In genomic region chr16:13232043-13232442, GRCm38 (mm10) we compare ENCODE assay signal across 24 mouse cellular contexts. TPM values are rescaled to one million over a fixed set of nuclear protein-coding genes. Genes with fewer than 3 reads are reported as not detected.
A peak's percentile ranks its signal among the peaks of the same experiment; 100 is the strongest.
DNase-seq lines count a peak whose midpoint lies in the region; ATAC-seq and TF ChIP-seq lines count a peak whose summit lies in the region.
"Had no signal": no experiment of that assay in that cellular context is flagged by ENCODE, and none has a peak within 500 bp of the region (broad histone marks: within the 10 kb centered on the region; RNA-seq: fewer than 3 reads in every experiment).

No protein-coding gene starts in this region.

- no peak overlapping the region for H3K4me2 ChIP-seq in intestine, embryonic 15.5 days (replicated peaks)
- no peak overlapping the region for H3K4me2 ChIP-seq in intestine, embryonic 16.5 days (ENCODE audit: low read depth, low read length)
- H3K4me2 ChIP-seq in lung, embryonic 16.5 days (ENCODE audit: low read depth, low read length), result no peak overlapping the region
- H3K4me2 ChIP-seq: forebrain, embryonic 13.5 days; heart, embryonic 12.5 days; liver, embryonic 13.5 days; neural tube, embryonic 13.5 days had no signal

- no peaks in the 10 kb centered on the region for H3K27me3 ChIP-seq in heart, adult 2 months (ENCODE audit: control insufficient read depth, insufficient read depth, low read length)
- no peaks in the 10 kb centered on the region for H3K27me3 ChIP-seq in heart, embryonic 10.5 days (ENCODE audit: insufficient read depth, poor library complexity, severe bottlenecking)
- H3K27me3 ChIP-seq in intestine, embryonic 15.5 days (replicated peaks), result no peaks in the 10 kb centered on the region
- no peaks in the 10 kb centered on the region for H3K27me3 ChIP-seq in intestine, embryonic 16.5 days (replicated peaks; ENCODE audit: control insufficient read depth, insufficient read depth, low read length)
- no peaks in the 10 kb centered on the region for H3K27me3 ChIP-seq in lung, embryonic 16.5 days (ENCODE audit: control insufficient read depth, insufficient read depth, low read depth, low read length)
- H3K27me3 ChIP-seq: forebrain, embryonic 13.5 days; heart, embryonic 12.5 days; liver, embryonic 13.5 days; neural tube, embryonic 13.5 days had no signal

- TF ChIP-seq EP300 in heart, adult 2 months (IDR thresholded peaks at IDR 0.05; ENCODE audit: insufficient read depth, low read depth, low read length), result no peak

- peaks cover 13% of the 10 kb centered on the region for H3K4me1 ChIP-seq in heart, adult 2 months (ENCODE audit: control insufficient read depth, insufficient read depth, low read length)
- no peaks in the 10 kb centered on the region; the same call in 1 of the 2 replicates for H3K4me1 ChIP-seq in heart, embryonic 10.5 days
- peaks cover 13% of the 10 kb centered on the region; the same call in 1 of the 2 replicates for H3K4me1 ChIP-seq in intestine, embryonic 15.5 days (replicated peaks)
- peaks cover 8% of the 10 kb centered on the region for H3K4me1 ChIP-seq in intestine, embryonic 16.5 days (ENCODE audit: control insufficient read depth, insufficient read depth, low read length)
- peaks cover 2% of the 10 kb centered on the region; the same call in 1 of the 2 replicates for H3K4me1 ChIP-seq in lung, embryonic 16.5 days (replicated peaks; ENCODE audit: control insufficient read depth, insufficient read depth, low read length)
- H3K4me1 ChIP-seq: forebrain, embryonic 13.5 days; liver, embryonic 13.5 days; neural tube, embryonic 13.5 days had no signal

- TF ChIP-seq CTCF in heart, adult 2 months (IDR thresholded peaks at IDR 0.05), result no peak

- no peaks in the 10 kb centered on the region for H3K9me3 ChIP-seq in heart, embryonic 10.5 days
- no peaks in the 10 kb centered on the region for H3K9me3 ChIP-seq in intestine, embryonic 15.5 days
- no peaks in the 10 kb centered on the region for H3K9me3 ChIP-seq in intestine, embryonic 16.5 days (ENCODE audit: control insufficient read depth, low read length)
- H3K9me3 ChIP-seq in lung, embryonic 16.5 days (ENCODE audit: control insufficient read depth, low read length), result no peaks in the 10 kb centered on the region
- H3K9me3 ChIP-seq: forebrain, embryonic 13.5 days; heart, embryonic 12.5 days; liver, embryonic 13.5 days; midbrain, embryonic 10.5 days; neural tube, embryonic 13.5 days had no signal

- 59% methylated on average over 7 of the region's 7 CpGs for WGBS in heart, adult 2 months
- WGBS in heart, embryonic 10.5 days, result 82% methylated on average over 7 of the region's 7 CpGs
- 70% methylated on average over 7 of the region's 7 CpGs for WGBS in intestine, embryonic 15.5 days
- WGBS in intestine, embryonic 16.5 days, result 71% methylated on average over 7 of the region's 7 CpGs
- WGBS in lung, embryonic 16.5 days, result 59% methylated on average over 7 of the region's 7 CpGs

- ATAC-seq in intestine, embryonic 15.5 days, result no peak
- ATAC-seq in intestine, embryonic 16.5 days, result no peak
- peak; percentile 66 for ATAC-seq in lung, embryonic 16.5 days (ENCODE audit: low read depth)
- ATAC-seq: forebrain, embryonic 13.5 days; hindbrain, postnatal 0 days; midbrain, embryonic 16.5 days had no signal

- no peaks in the 10 kb centered on the region; the same call in 1 of the 2 replicates for H3K36me3 ChIP-seq in heart, adult 2 months (ENCODE audit: control insufficient read depth, insufficient read depth, low read length)
- H3K36me3 ChIP-seq in heart, embryonic 10.5 days, result no peaks in the 10 kb centered on the region
- H3K36me3 ChIP-seq in intestine, embryonic 15.5 days, result no peaks in the 10 kb centered on the region
- H3K36me3 ChIP-seq in intestine, embryonic 16.5 days (ENCODE audit: control insufficient read depth, insufficient read depth, low read length), result no peaks in the 10 kb centered on the region
- H3K36me3 ChIP-seq in lung, embryonic 16.5 days (ENCODE audit: control insufficient read depth, insufficient read depth, low read length), result no peaks in the 10 kb centered on the region
- H3K36me3 ChIP-seq: heart, embryonic 12.5 days; liver, embryonic 13.5 days; midbrain, embryonic 10.5 days; neural tube, embryonic 13.5 days had no signal

- H3K4me3 ChIP-seq in heart, adult 2 months, result no peak overlapping the region
- H3K4me3 ChIP-seq in heart, embryonic 10.5 days, result no peak overlapping the region
- H3K4me3 ChIP-seq in intestine, embryonic 15.5 days (replicated peaks), result no peak overlapping the region
- H3K4me3 ChIP-seq in intestine, embryonic 16.5 days (ENCODE audit: low read length), result no peak overlapping the region
- H3K4me3 ChIP-seq in lung, embryonic 16.5 days (ENCODE audit: low read length), result no peak overlapping the region
- H3K4me3 ChIP-seq: erythroblast, embryonic 14.5 days; forebrain, embryonic 13.5 days; heart, embryonic 12.5 days; liver, embryonic 13.5 days; midbrain, embryonic 10.5 days; myocyte; neural tube, embryonic 13.5 days had no signal

- no peaks in the 10 kb centered on the region for H3K79me2 ChIP-seq in heart, adult 2 months (replicated peaks; ENCODE audit: control insufficient read depth, insufficient read depth, low read length)

- TF ChIP-seq POLR2A in heart, adult 2 months (IDR thresholded peaks at IDR 0.05; ENCODE audit: insufficient read depth, low read depth, low read length), result no peak

- intact Hi-C loops in heart, adult 2 months (cut with DNase I), result loop anchor here (2.0 kb wide), 2 partner anchors 43 to 71 kb away; no protein-coding TSS in a partner anchor

- DNase-seq in heart, adult 2 months, result no peak
- DNase-seq in heart, embryonic 10.5 days (ENCODE audit: low spot score), result no peak
- DNase-seq in lung, postnatal 4 days, result no peak
- no peak for DNase-seq in spleen, postnatal 10 days (ENCODE audit: low spot score in 2 of 2)
- DNase-seq: adrenal gland, adult 2 months; cerebellum, adult 11 months; cerebellum, adult 9-11 months; kidney, adult 2 months; liver, embryonic 13.5 days; retina, postnatal 1 day; right cerebral cortex, postnatal 25 days; spleen, adult 18-20 months; thymus, postnatal 14 days had no signal

- no peak overlapping the region for H3K9ac ChIP-seq in heart, adult 2 months (ENCODE audit: low read depth, low read length)
- H3K9ac ChIP-seq in intestine, embryonic 15.5 days, result no peak overlapping the region
- H3K9ac ChIP-seq in intestine, embryonic 16.5 days (ENCODE audit: low read depth, low read length), result no peak overlapping the region
- no peak overlapping the region for H3K9ac ChIP-seq in lung, embryonic 16.5 days (ENCODE audit: low read length)
- H3K9ac ChIP-seq: forebrain, embryonic 13.5 days; heart, embryonic 12.5 days; liver, embryonic 13.5 days; neural tube, embryonic 13.5 days had no signal

- H3K27ac ChIP-seq in heart, adult 2 months, result peak overlapping the region; percentile 79
- H3K27ac ChIP-seq in heart, embryonic 10.5 days, result no peak overlapping the region
- H3K27ac ChIP-seq in intestine, embryonic 15.5 days, result 0 out of 2 replicates have a peak overlapping the region, but pooled peaks have one; percentile 29
- H3K27ac ChIP-seq in intestine, embryonic 16.5 days (ENCODE audit: low read length), result no peak overlapping the region
- peak overlapping the region; percentile 75 for H3K27ac ChIP-seq in lung, embryonic 16.5 days (ENCODE audit: low read length)
- H3K27ac ChIP-seq: forebrain, embryonic 13.5 days; liver, embryonic 13.5 days; neural tube, embryonic 13.5 days had no signal

RNA-seq across cellular contexts. Expression of gene Mrtfb, which starts 24.2 kb away (rescaled TPM):
- 10 to 100 TPM; 24.9 to 27.1 TPM for total RNA-seq in heart, adult 2 months (2021)
- 8.3 and 10.3 TPM in 2 replicates for polyA plus RNA-seq in heart, adult 2 months (2012; rRNA removed)
- polyA plus RNA-seq in heart, embryonic 10.5 days (2016; fragmentation: Nextera tagmentation; extraction: Ambion mirVana), result 13.7 and 20.4 TPM in 2 replicates
- polyA plus RNA-seq in intestine, embryonic 15.5 days (2015; fragmentation: Nextera tagmentation; extraction: Ambion mirVana), result 20.3 and 20.9 TPM in 2 replicates
- 15.2 and 17.1 TPM in 2 replicates for polyA plus RNA-seq in intestine, embryonic 16.5 days (2015; fragmentation: Nextera tagmentation; extraction: Ambion mirVana)
- 22.5 and 24.3 TPM in 2 replicates for polyA plus RNA-seq in lung, embryonic 16.5 days (2015; fragmentation: Nextera tagmentation; extraction: Ambion mirVana)

Comparison
In these comparisons a context has a peak if more than half of its experiments do, and no peak if none do; other contexts are left out.
1. H3K27ac ChIP-seq: peak in heart, adult 2 months (single experiment), intestine, embryonic 15.5 days (single experiment) and lung, embryonic 16.5 days (single experiment); none in heart, embryonic 10.5 days (single experiment) and intestine, embryonic 16.5 days (single experiment).